Mouse (Mus musculus) liver, embryonic 14.5 days (tissue): ENCODE data around the gene Slc1a1.

ENCODE experiments used
- CTCF ChIP-seq: IDR thresholded peaks from 2 replicates; pipeline ENCODE4 v1.5.1; 2016; ENCODE audit warnings: antibody characterized with exemption, low read depth, control low read depth
- EP300 ChIP-seq: IDR thresholded peaks from 2 replicates; pipeline ENCODE4 v1.6.1; 2016; ENCODE audit warnings: antibody characterized with exemption, low read depth

- TF ChIP-seq CTCF (no peak), EP300 (no peak)
These were observed 111.9 kb downstream of the Slc1a1 start for GRCm38 (mm10) chr19:28946782-28947181.
